Mouse (Mus musculus) spleen, adult 2 months (tissue): ENCODE data around the gene Txndc16.

Experiments used
- CTCF ChIP-seq: fragments of 200-500 bp; IDR thresholded peaks from 2 replicates; pipeline ENCODE4 v1.5.1; 2011; ENCODE audit warnings: mild to moderate bottlenecking, inconsistent platforms; ENCODE audit not compliant: insufficient read depth, insufficient read length, insufficient replicate concordance; ENCODE audit errors: extremely low read depth
- POLR2A ChIP-seq: fragments of 200-500 bp; IDR thresholded peaks from 2 replicates; pipeline ENCODE4 v1.6.1; 2011; ENCODE audit warnings: low read depth, low read length, inconsistent platforms

DNA sequence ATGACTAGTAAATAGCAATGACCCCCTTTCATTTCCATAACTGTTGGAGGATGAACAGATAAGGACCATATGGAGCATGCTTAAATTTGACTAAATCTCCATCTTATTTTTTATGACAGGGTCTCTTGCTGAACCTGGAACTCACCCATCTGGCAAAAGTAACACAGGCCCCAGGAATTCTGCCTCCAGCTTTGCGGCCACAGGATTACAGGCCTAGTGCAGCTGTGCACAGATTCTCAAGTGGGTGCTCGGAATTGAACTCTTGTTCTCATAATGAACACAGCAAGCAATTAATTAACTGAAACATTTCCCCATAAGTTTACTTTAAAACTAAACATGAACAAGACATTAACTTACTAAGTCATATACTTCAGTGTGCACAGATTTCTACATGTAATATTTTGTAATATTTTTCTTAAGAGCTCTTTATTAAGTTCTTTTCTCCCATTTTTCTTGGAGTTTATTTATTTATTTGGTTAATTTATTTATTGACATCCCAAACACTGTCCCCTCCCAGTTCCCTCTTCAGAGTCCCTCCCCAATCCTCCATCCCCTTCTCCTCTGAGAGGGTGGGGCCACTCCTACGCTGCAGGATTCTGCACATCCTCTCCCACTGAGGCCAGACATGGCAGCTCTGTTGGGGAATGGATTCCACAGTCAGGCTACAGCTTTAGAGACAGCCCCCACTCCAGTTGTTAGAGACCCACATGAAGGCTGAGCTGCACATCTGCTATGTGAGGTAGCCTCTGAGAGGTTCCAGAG is 43.9 kb upstream of the Txndc16 start:
- TF ChIP-seq CTCF (no peak), POLR2A (no peak)
